Mouse (Mus musculus) kidney, adult 2 months (tissue): ENCODE measurements around the gene Ogfrl1.

Source experiments
- CTCF ChIP-seq: fragments of 200-500 bp; conservative IDR thresholded peaks from 2 replicates; pipeline ENCODE4 v1.5.1; 2011; ENCODE audit warnings: low read depth, mild to moderate bottlenecking, control low read depth, low read length, moderate library complexity, mixed read lengths; ENCODE audit not compliant: insufficient read depth, insufficient read length
- POLR2A ChIP-seq: fragments of 200-500 bp; IDR thresholded peaks from one replicate; pipeline ENCODE4 v1.6.1; 2011; ENCODE audit warnings: low read depth, low read length, control low read depth

- TF ChIP-seq CTCF (0 out of 2 replicates have a peak, but pooled peaks have one; percentile 5), POLR2A (no peak)
Measured at GRCm38 (mm10) chr1:23324226-23324625, 73.3 kb downstream of the Ogfrl1 start.
